Mouse (Mus musculus) thymus, adult 2 months (tissue): ENCODE data around the gene Lama5. TPM values are rescaled to one million over a fixed set of nuclear protein-coding genes. Genes with fewer than 3 reads are reported as not detected.

ENCODE experiments used
- DNase-seq: peaks from one replicate; pipeline ENCODE4 v3.0.0; 2021
- H3K27ac ChIP-seq: fragments of 200-500 bp; 2 replicates; pipeline ENCODE4 v1.5.1; 2012; ENCODE audit warnings: low read length, control low read depth; ENCODE audit not compliant: control insufficient read depth, insufficient read depth
- H3K27me3 ChIP-seq: fragments of 200-500 bp; 2 replicates; pipeline ENCODE4 v1.6.1; 2012; ENCODE audit warnings: mild to moderate bottlenecking, low read length, moderate library complexity, mixed read lengths; ENCODE audit not compliant: control insufficient read depth, insufficient read depth
- H3K36me3 ChIP-seq: fragments of 200-500 bp; 2 replicates; pipeline ENCODE4 v1.6.1; 2012; ENCODE audit warnings: mild to moderate bottlenecking, low read length, moderate library complexity; ENCODE audit not compliant: control insufficient read depth, insufficient read depth
- H3K4me1 ChIP-seq: fragments of 200-500 bp; replicated peaks from 2 replicates; pipeline ENCODE4 v1.6.1; 2012; ENCODE audit warnings: low read length; ENCODE audit not compliant: control insufficient read depth, insufficient read depth
- H3K4me3 ChIP-seq: fragments of 200-500 bp; 2 replicates; pipeline ENCODE4 v1.5.1; 2012; ENCODE audit warnings: mild to moderate bottlenecking, low read length, control low read depth, moderate library complexity; ENCODE audit not compliant: control insufficient read depth, insufficient read depth
- CTCF ChIP-seq: fragments of 200-500 bp; IDR thresholded peaks from 2 replicates; pipeline ENCODE4 v1.5.1; 2012; ENCODE audit warnings: mild to moderate bottlenecking, control low read depth, low read length, moderate library complexity, borderline replicate concordance; ENCODE audit not compliant: control insufficient read depth, poor library complexity, insufficient read depth; ENCODE audit errors: extremely low read depth
- POLR2A ChIP-seq: fragments of 200-500 bp; IDR thresholded peaks from 2 replicates; pipeline ENCODE4 v1.6.1; 2012; ENCODE audit warnings: mild to moderate bottlenecking, low read length, control low read depth, moderate library complexity; ENCODE audit not compliant: control insufficient read depth, poor library complexity, insufficient read depth; ENCODE audit errors: extremely low read depth
- WGBS: fragments of 180-500 bp; shearing (Covaris S2); methylation state at CpG from one replicate; pipeline ENCODE4 v1.1.7; 2018; 5-methylcytosine and 5-hydroxymethylcytosine counted together
- polyA plus RNA-seq: library from polyadenylated mRNA; depleted of rRNA; stranded (reverse); fragments of >200 nt; gene quantifications from 2 replicates; pipeline ENCODE4 v1.2.3, GENCODE M21; 2012

Lama5 gene
- polyA plus RNA-seq, 1 experiment: 13.1 TPM

DNA sequence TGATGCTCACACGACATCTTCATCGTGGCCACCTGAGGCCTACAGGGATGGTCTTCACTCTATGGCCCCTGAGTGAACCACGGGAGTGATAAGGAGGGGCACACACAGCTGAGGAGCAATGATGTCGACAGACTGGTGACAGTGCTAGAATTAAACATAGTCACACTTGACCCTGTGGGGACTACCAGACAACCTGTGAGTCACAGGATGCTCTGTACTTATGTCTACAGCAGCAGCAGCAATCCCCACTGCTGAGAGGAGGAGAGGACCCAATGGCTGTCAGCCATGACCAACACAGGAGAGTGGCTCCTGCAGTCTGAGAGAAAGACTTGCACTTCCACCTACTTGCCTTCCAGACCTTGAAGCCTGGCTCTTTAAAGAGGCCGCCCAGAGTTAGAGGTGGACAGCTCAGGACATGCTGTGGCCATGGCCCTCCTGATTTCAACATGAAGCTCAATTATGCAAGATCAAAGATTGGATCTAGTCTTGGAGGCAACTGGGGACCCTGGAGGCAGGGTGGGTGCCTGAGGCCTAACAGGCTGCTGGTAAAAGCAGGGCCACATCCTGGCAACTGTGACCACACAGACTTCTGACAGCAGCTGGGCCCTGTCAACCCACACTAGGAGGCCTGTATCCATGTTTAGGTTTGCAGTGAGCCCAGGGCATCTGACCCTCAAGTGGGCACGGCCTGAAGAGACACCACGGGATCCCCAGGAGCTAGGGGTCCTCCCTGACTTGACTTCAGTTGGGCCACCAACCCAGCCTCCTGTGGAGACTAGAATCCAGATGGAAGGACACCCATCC, 7.6 kb upstream of the Lama5 start:
- Histone ChIP-seq H3K27ac (no peak overlapping the region), H3K36me3 (no peaks in the 10 kb centered on the region), H3K4me1 (no peaks in the 10 kb centered on the region; the same call in 1 of the 2 replicates), H3K27me3 (no peaks in the 10 kb centered on the region), H3K4me3 (no peak overlapping the region)
- TF ChIP-seq CTCF: no peak
- TF ChIP-seq POLR2A: no peak
- no peak for DNase-seq
- 92% methylated on average over 7 of the region's 7 CpGs for WGBS

DNA sequence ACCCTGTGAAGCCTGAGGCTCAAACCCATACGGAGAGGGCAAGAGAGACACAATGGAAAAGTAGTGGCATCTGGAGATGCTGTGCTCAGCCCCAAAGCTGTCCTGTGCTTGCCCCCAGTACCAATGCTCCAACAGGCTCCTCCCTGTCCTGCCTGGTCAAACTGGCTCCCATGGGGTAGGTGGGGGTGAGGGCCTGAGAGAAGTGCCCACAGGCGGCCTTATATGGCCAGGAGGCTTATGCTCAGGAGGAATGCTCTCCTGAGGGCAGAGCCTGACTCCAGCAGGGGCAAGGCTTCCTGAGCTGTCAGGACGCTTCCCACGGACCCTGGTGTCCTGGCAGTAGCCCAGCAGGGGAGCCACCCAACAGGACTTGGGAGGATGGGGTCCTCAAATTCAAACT, 4.8 kb upstream of the Lama5 start:
- no peak for DNase-seq
- no peaks in the 10 kb centered on the region; the same call in 1 of the 2 replicates for H3K4me1 ChIP-seq

DNA sequence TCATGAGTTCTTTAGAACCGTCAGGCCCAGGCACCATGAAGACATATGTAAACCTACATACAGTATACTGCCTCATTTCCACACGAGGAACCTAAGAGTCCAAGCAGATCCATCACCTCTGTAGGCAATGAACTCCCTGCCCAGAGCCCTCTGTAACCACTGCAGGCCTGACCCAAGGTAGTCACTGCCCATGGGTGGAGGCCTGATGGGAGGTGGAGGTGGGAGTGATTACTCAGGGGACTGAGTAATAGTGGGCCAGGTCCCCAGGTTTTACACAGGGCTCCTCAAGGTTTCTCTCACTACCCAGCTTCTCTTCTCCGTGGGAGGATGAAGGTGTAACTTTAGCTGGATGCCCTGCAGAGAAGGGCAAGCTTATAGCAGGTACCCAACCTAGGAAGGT, 3.5 kb upstream of the Lama5 start:
- no peak for DNase-seq
- no peak for TF ChIP-seq POLR2A
- TF ChIP-seq CTCF: no peak
- H3K27ac ChIP-seq: no peak overlapping the region
- no peak overlapping the region for H3K4me3 ChIP-seq
- WGBS: 85% methylated on average over 3 of the region's 3 CpGs
- no peaks in the 10 kb centered on the region for H3K36me3 ChIP-seq
- peaks cover 4% of the 10 kb centered on the region; the same call in 1 of the 2 replicates for H3K27me3 ChIP-seq
- no peaks in the 10 kb centered on the region; the same call in 1 of the 2 replicates for H3K4me1 ChIP-seq

More for the DNA sequence above, 4.8 kb upstream of the Lama5 start:
- no peak overlapping the region for H3K27ac ChIP-seq
- TF ChIP-seq POLR2A: no peak
- TF ChIP-seq CTCF: no peak
- 93% methylated on average over 4 of the region's 4 CpGs for WGBS
- no peak overlapping the region for H3K4me3 ChIP-seq
- H3K27me3 ChIP-seq: peaks cover 1% of the 10 kb centered on the region; the same call in 1 of the 2 replicates
- no peaks in the 10 kb centered on the region for H3K36me3 ChIP-seq

DNA sequence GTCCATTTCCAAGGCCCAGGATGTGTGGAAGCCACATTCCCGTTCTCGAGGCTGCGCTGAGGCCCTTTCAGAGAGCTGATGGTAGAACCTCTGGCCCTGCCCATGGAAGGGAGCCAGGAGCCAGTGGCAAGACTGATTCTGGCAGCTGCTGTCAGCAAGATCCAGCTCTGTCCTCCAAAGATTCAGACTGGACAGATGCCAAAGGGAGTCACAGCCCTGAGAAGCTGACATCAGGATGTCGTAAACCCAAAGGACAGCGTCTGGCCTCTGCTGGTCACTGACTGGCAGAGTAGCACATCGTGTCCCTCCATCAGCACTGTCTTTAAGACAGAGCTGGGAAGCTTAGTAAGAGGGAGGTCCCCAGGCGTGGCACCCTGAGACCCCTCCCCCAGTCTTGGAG, 2.9 kb upstream of the Lama5 start:
- TF ChIP-seq POLR2A (no peak), CTCF (no peak)

DNA sequence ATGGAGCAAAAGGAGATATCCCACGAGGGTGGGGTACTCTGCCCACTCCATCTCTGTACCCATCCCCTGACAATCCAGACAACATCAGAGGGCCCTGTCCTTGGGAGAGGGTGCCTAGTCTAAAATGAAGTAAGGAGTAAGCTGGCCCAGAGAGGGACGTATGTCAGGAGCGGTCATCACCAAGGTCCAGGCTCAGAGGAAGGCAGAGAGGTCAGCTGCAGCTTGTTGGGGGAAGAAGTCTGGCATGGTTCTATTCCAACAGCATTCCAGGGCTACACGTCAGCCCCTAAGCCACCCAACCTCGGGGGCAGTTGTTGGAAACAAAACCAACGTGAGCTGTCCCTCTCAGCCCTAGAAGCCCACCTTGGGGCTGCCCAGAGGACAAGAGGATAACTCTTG, 2.4 kb upstream of the Lama5 start:
- H3K27me3 ChIP-seq: peaks cover 4% of the 10 kb centered on the region; the same call in 1 of the 2 replicates
- no peak for DNase-seq
- H3K27ac ChIP-seq: no peak overlapping the region
- TF ChIP-seq CTCF (no peak), POLR2A (no peak)
- H3K4me3 ChIP-seq: no peak overlapping the region
- H3K4me1 ChIP-seq: no peaks in the 10 kb centered on the region; the same call in 1 of the 2 replicates
- whole genome bisulfite sequencing: 82% methylated on average over 6 of the region's 6 CpGs
- H3K36me3 ChIP-seq: no peaks in the 10 kb centered on the region

More for the DNA sequence above, 2.9 kb upstream of the Lama5 start:
- H3K27ac ChIP-seq: no peak overlapping the region
- H3K27me3 ChIP-seq: peaks cover 4% of the 10 kb centered on the region; the same call in 1 of the 2 replicates
- 87% methylated on average over 7 of the region's 7 CpGs for WGBS
- H3K4me3 ChIP-seq: no peak overlapping the region
- no peaks in the 10 kb centered on the region for H3K36me3 ChIP-seq
- H3K4me1 ChIP-seq: no peaks in the 10 kb centered on the region; the same call in 1 of the 2 replicates
- DNase-seq: no peak

DNA sequence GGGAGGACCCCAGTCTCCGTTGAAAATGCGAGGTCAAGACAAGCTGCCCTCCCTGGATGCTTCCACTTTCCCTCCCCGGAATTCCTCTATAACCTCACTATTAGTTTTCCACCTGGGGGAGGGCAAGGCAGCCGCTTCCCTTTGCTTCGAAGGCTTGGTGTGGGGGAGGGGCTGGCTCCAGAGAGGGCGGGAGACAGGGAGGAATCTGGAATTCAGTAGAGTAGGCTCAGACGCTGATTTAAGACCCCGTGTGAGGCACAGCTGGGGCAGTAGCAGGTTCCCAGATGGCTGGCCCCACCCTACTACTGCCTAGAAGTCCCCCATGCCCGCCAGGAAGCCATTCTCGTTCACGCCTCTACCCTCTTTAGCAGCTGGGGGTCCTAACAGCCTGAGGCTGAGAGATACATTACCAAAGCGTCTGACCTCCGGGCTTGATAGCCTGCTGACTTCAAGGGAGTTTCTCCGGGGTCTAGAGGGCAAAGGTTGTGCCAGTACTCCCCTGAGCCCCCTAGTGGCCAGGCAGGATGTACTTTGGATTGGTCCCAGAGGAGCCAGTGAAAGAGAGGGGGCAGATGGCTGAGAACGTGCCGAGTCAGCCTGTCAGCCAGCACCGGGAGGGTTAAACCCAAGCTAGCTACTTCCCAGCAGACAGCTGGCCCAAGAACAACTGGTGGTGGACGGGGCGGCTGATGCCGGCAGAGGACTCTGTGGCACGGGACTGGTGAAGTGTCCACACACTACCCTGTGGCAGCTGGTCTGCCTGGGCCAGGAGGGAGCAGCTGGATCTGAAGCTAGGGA, 1.8 kb upstream of the Lama5 start:
- DNase-seq: peak; percentile 61
- 10% methylated on average over 21 of the region's 21 CpGs for WGBS
- no peak overlapping the region for H3K27ac ChIP-seq
- H3K36me3 ChIP-seq: no peaks in the 10 kb centered on the region
- no peak for TF ChIP-seq POLR2A
- peak; percentile 69 for TF ChIP-seq CTCF
- H3K27me3 ChIP-seq: peaks cover 4% of the 10 kb centered on the region; the same call in 1 of the 2 replicates
- H3K4me1 ChIP-seq: no peaks in the 10 kb centered on the region; the same call in 1 of the 2 replicates
- H3K4me3 ChIP-seq: no peak overlapping the region
